Mouse (Mus musculus): ENCODE results near the gene Fkbp8.
"Not testable (repeated sequence)": the region's sequence is repeated elsewhere in the genome, so short reads cannot be mapped to it uniquely, and the experiment has no call there.

Fkbp8 gene

GRCm38 (mm10) chr8:70502540-70502939 is 25.0 kb upstream of the Fkbp8 start:
- no peak for DNase-seq (ENCODE audit: low spot score)

GRCm38 (mm10) chr8:70503062-70503750 is 24.3 kb upstream of the Fkbp8 start:
- no peak for DNase-seq (ENCODE audit: low spot score)

- no peak for DNase-seq (ENCODE audit: low spot score)
Measured at GRCm38 (mm10) chr8:70504291-70504716, 23.2 kb upstream of the Fkbp8 start.

GRCm38 (mm10) chr8:70504851-70505250 is 22.7 kb upstream of the Fkbp8 start:
- DNase-seq (ENCODE audit: low spot score): no peak

- DNase-seq (ENCODE audit: low spot score): no peak
Measured at GRCm38 (mm10) chr8:70505698-70506327, 21.7 kb upstream of the Fkbp8 start.

GRCm38 (mm10) chr8:70506328-70507026 is 21.0 kb upstream of the Fkbp8 start, which contains the start of gene Rex1bd:
Gene Rex1bd, minus strand, starts transcription at chr8:70506752.
- DNase-seq (ENCODE audit: low spot score): peak; percentile 87

GRCm38 (mm10) chr8:70507027-70507393 is 20.5 kb upstream of the Fkbp8 start:
- no peak for DNase-seq (ENCODE audit: low spot score)

- DNase-seq (ENCODE audit: low spot score): no peak
Measured at GRCm38 (mm10) chr8:70509281-70509952, 18.1 kb upstream of the Fkbp8 start.

- peak; percentile 95 for DNase-seq (ENCODE audit: low spot score)
Measured at GRCm38 (mm10) chr8:70510228-70510915, 17.2 kb upstream of the Fkbp8 start, which contains the start of gene Uba52. Gene Uba52, minus strand, starts transcription at chr8:70510801.

- not testable (repeated sequence) for DNase-seq (ENCODE audit: low spot score)
Measured at GRCm38 (mm10) chr8:70511174-70511573, 16.4 kb upstream of the Fkbp8 start.

GRCm38 (mm10) chr8:70511770-70512169 is 15.8 kb upstream of the Fkbp8 start:
- DNase-seq (ENCODE audit: low spot score): no peak

GRCm38 (mm10) chr8:70512253-70512903 is 15.1 kb upstream of the Fkbp8 start:
- DNase-seq (ENCODE audit: low spot score): no peak

GRCm38 (mm10) chr8:70513441-70513840 is 14.1 kb upstream of the Fkbp8 start:
- no peak for DNase-seq (ENCODE audit: low spot score)

GRCm38 (mm10) chr8:70517940-70518643 is 9.4 kb upstream of the Fkbp8 start:
- no peak for DNase-seq (ENCODE audit: low spot score)

- no peak for DNase-seq (ENCODE audit: low spot score)
Measured at GRCm38 (mm10) chr8:70519043-70519442, 8.5 kb upstream of the Fkbp8 start.

GRCm38 (mm10) chr8:70519606-70520005 is 7.9 kb upstream of the Fkbp8 start:
- DNase-seq (ENCODE audit: low spot score): no peak

- DNase-seq (ENCODE audit: low spot score): peak; percentile 95
Measured at GRCm38 (mm10) chr8:70522592-70523403, 4.7 kb upstream of the Fkbp8 start.

- DNase-seq (ENCODE audit: low spot score): no peak
Measured at GRCm38 (mm10) chr8:70527111-70527511, 413 bp upstream of the Fkbp8 start.

GRCm38 (mm10) chr8:70528182-70528797 is 766 bp downstream of the Fkbp8 start:
- no peak for DNase-seq (ENCODE audit: low spot score)

Data from left cerebral cortex, adult 11 months (tissue).